Mouse (Mus musculus) liver, embryonic 14.5 days (tissue): Measurements from ENCODE around the gene Enho. TPM values are rescaled to one million over a fixed set of nuclear protein-coding genes. Genes with fewer than 3 reads are reported as not detected.
A peak's percentile ranks its signal among the peaks of the same experiment; 100 is the strongest.
"Not testable (repeated sequence)": the region's sequence is repeated elsewhere in the genome, so short reads cannot be mapped to it uniquely, and the experiment has no call there.

Experiments used
- ATAC-seq: fragments of 200-750 bp; cut with Nextera tagmentation; 2 replicates; pipeline ENCODE4 v1.8.0; 2017; ENCODE audit warnings: moderate number of reproducible peaks, mild to moderate bottlenecking, moderate library complexity; ENCODE audit not compliant: insufficient read depth
- DNase-seq, 3 experiments: peaks; one replicate each; pipeline ENCODE4 v3.0.0-alpha.2; 2012 to 2013; ENCODE audit warnings: low read depth in 3 of 3, low spot score in 3 of 3
- H3K27ac ChIP-seq: fragments of 300-500 bp; sonication (generic); 2 replicates; pipeline ENCODE4 v1.5.1; 2014; ENCODE audit warnings: moderate library complexity, mild to moderate bottlenecking, control low read depth, inconsistent platforms
- H3K27me3 ChIP-seq: fragments of 300-500 bp; sonication (generic); 2 replicates; pipeline ENCODE4 v1.6.1; 2014; ENCODE audit warnings: mild to moderate bottlenecking, low read length, moderate library complexity; ENCODE audit not compliant: control insufficient read depth, insufficient read depth
- H3K36me3 ChIP-seq: fragments of 300-500 bp; sonication (generic); replicated peaks from 2 replicates; pipeline ENCODE4 v1.6.1; 2014; ENCODE audit warnings: low read depth; ENCODE audit not compliant: control insufficient read depth, insufficient read depth
- H3K4me1 ChIP-seq, 2 experiments: fragments of 200-500 bp in 1 of 2; fragments of 300-500 bp in 1 of 2; sonication (generic) in 1 of 2; replicated peaks; 2 replicates each; pipeline ENCODE4 v1.6.1; 2012 to 2014; ENCODE audit warnings: antibody characterized with exemption in 1 of 2, inconsistent platforms in 1 of 2, low read length in 1 of 2; ENCODE audit not compliant: control insufficient read depth in 2 of 2, insufficient read depth in 2 of 2
- H3K4me2 ChIP-seq: fragments of 300-500 bp; sonication (generic); 2 replicates; pipeline ENCODE4 v1.6.1; 2014; ENCODE audit warnings: low read depth, mild to moderate bottlenecking, control low read depth, moderate library complexity
- H3K4me3 ChIP-seq, 2 experiments: fragments of 200-500 bp in 1 of 2; fragments of 300-500 bp in 1 of 2; sonication (generic) in 1 of 2; 2 replicates each; pipeline ENCODE4 v1.5.1; 2012 to 2014; ENCODE audit warnings: low read depth in 2 of 2, low read length in 2 of 2, mild to moderate bottlenecking in 2 of 2, control low read depth in 1 of 2, inconsistent platforms in 1 of 2, moderate library complexity in 1 of 2; ENCODE audit not compliant: insufficient read depth in 1 of 2
- H3K9ac ChIP-seq: fragments of 300-500 bp; sonication (generic); replicated peaks from 2 replicates; pipeline ENCODE4 v1.6.1; 2014; ENCODE audit warnings: mild to moderate bottlenecking, control low read depth, moderate library complexity
- H3K9me3 ChIP-seq: fragments of 300-500 bp; sonication (generic); 2 replicates; pipeline ENCODE4 v1.6.1; 2016; ENCODE audit warnings: low read length, mixed read lengths; ENCODE audit not compliant: control insufficient read depth
- CTCF ChIP-seq: IDR thresholded peaks from 2 replicates; pipeline ENCODE4 v1.5.1; 2016; ENCODE audit warnings: antibody characterized with exemption, low read depth, control low read depth
- EP300 ChIP-seq: IDR thresholded peaks from 2 replicates; pipeline ENCODE4 v1.6.1; 2016; ENCODE audit warnings: antibody characterized with exemption, low read depth
- WGBS: fragments of 180-500 bp; shearing (Covaris S2); extraction: QIAGEN DNeasy Blood & Tissue Kit; methylation state at CpG from one replicate; pipeline ENCODE4 v1.1.7; 2014; ENCODE audit not compliant: insufficient replicate concordance; 5-methylcytosine and 5-hydroxymethylcytosine counted together
- polyA plus RNA-seq, 2 experiments: library from polyadenylated mRNA; depleted of rRNA in 1 of 2; stranded (reverse) in 1 of 2; unstranded in 1 of 2; fragments of >200 nt; fragmentation: Nextera tagmentation in 1 of 2; extraction: Ambion mirVana in 1 of 2; gene quantifications; 2 replicates each; pipeline versions ENCODE4 v1.2.1 to v1.2.3; 2012 to 2014

The Enho gene
- polyA plus RNA-seq (2012; rRNA removed) (1.2 and 1.5 TPM in 2 replicates), polyA plus RNA-seq (2014; fragmentation: Nextera tagmentation; extraction: Ambion mirVana) (1.7 and 1.8 TPM in 2 replicates)

GRCm38 (mm10) chr4:41639913-41640507 is at the start of gene Enho:
Enho (minus strand) TSS chr4:41640324.
- peak; percentile 87 for ATAC-seq
- H3K27me3 ChIP-seq, result peaks cover 7% of the 10 kb centered on the region
- no peak within 1 kb of the TSS for H3K9ac ChIP-seq
- no peaks in the 10 kb centered on the region for H3K36me3 ChIP-seq
- peak within 1 kb of the TSS; percentile 24 to 40 for H3K4me3 ChIP-seq
- TF ChIP-seq EP300, result no peak
- TF ChIP-seq CTCF, result no peak
- under 1% methylated on average over 61 of the region's 74 CpGs for WGBS
- H3K4me1 ChIP-seq, result peaks cover 0 to 8% of the 10 kb centered on the region in 2 experiments; a peak in 2 of 4 replicates
- H3K9me3 ChIP-seq, result no peaks in the 10 kb centered on the region
- peak within 1 kb of the TSS; percentile 53 for H3K4me2 ChIP-seq
- no peak within 1 kb of the TSS for H3K27ac ChIP-seq
- peak; percentile 73 to 78 (median 74) for DNase-seq

GRCm38 (mm10) chr4:41688562-41688961 is 48.4 kb upstream of the Enho start:
- ATAC-seq, H3K9me3 ChIP-seq, H3K4me1 ChIP-seq, H3K4me3 ChIP-seq, DNase-seq, H3K4me2 ChIP-seq, H3K27me3 ChIP-seq, H3K27ac ChIP-seq, H3K9ac ChIP-seq, H3K36me3 ChIP-seq: not testable (repeated sequence)
- 67% methylated on average over 1 of the region's 1 CpGs for WGBS

GRCm38 (mm10) chr4:41685882-41686492 is 45.9 kb upstream of the Enho start:
- WGBS, result 21% methylated on average over 10 of the region's 10 CpGs
- not testable (repeated sequence) for H3K9ac ChIP-seq, H3K4me2 ChIP-seq, ATAC-seq, H3K9me3 ChIP-seq, H3K4me3 ChIP-seq, H3K36me3 ChIP-seq, H3K4me1 ChIP-seq, DNase-seq, H3K27ac ChIP-seq
- H3K27me3 ChIP-seq, result peaks cover 13% of the 10 kb centered on the region

GRCm38 (mm10) chr4:41684931-41685453 is 44.9 kb upstream of the Enho start:
- DNase-seq, H3K4me3 ChIP-seq, H3K9me3 ChIP-seq, ATAC-seq, H3K36me3 ChIP-seq, H3K4me1 ChIP-seq, H3K4me2 ChIP-seq, H3K9ac ChIP-seq, H3K27ac ChIP-seq: not testable (repeated sequence)
- peaks cover 13% of the 10 kb centered on the region for H3K27me3 ChIP-seq
- 2% methylated on average over 13 of the region's 14 CpGs for WGBS

- not testable (repeated sequence) for H3K9me3 ChIP-seq, H3K4me2 ChIP-seq, H3K27ac ChIP-seq, H3K36me3 ChIP-seq, ATAC-seq, DNase-seq, H3K4me3 ChIP-seq, H3K4me1 ChIP-seq, H3K9ac ChIP-seq
- WGBS, result 6% methylated on average over 22 of the region's 27 CpGs
- peaks cover 13% of the 10 kb centered on the region for H3K27me3 ChIP-seq
Observed at GRCm38 (mm10) chr4:41684131-41684930, 44.2 kb upstream of the Enho start.

- ATAC-seq, DNase-seq, H3K27ac ChIP-seq, H3K9ac ChIP-seq, H3K9me3 ChIP-seq, H3K4me2 ChIP-seq, H3K4me1 ChIP-seq, H3K4me3 ChIP-seq, H3K36me3 ChIP-seq: not testable (repeated sequence)
- H3K27me3 ChIP-seq, result peaks cover 13% of the 10 kb centered on the region
- 3% methylated on average over 6 of the region's 27 CpGs for WGBS
Observed at GRCm38 (mm10) chr4:41683303-41683702, 43.2 kb upstream of the Enho start.
